Mouse (Mus musculus) stomach, embryonic 16.5 days (tissue): ENCODE measurements around the gene Trex1. TPM values are rescaled to one million over a fixed set of nuclear protein-coding genes. Genes with fewer than 3 reads are reported as not detected.

ENCODE experiments used
- ATAC-seq: fragments of 200-750 bp; cut with Nextera tagmentation; 2 replicates; pipeline ENCODE4 v1.8.0; 2017; ENCODE audit warnings: moderate number of reproducible peaks, moderate TSS enrichment; ENCODE audit not compliant: insufficient read depth, low FRiP score
- H3K27ac ChIP-seq: fragments of 300-500 bp; sonication (generic); 2 replicates; pipeline ENCODE4 v1.5.1; 2014; ENCODE audit warnings: low read length
- H3K27me3 ChIP-seq: fragments of 300-500 bp; sonication (generic); 2 replicates; pipeline ENCODE4 v1.6.1; 2014; ENCODE audit warnings: low read length, control low read depth, mixed read lengths; ENCODE audit not compliant: control insufficient read depth, insufficient read depth
- H3K36me3 ChIP-seq: fragments of 300-500 bp; sonication (generic); 2 replicates; pipeline ENCODE4 v1.6.1; 2014; ENCODE audit warnings: low read length; ENCODE audit not compliant: control insufficient read depth, insufficient read depth
- H3K4me1 ChIP-seq: fragments of 300-500 bp; sonication (generic); 2 replicates; pipeline ENCODE4 v1.6.1; 2014; ENCODE audit warnings: low read length, control low read depth, mixed read lengths; ENCODE audit not compliant: control insufficient read depth, insufficient read depth
- H3K4me2 ChIP-seq: fragments of 300-500 bp; sonication (generic); 2 replicates; pipeline ENCODE4 v1.6.1; 2014; ENCODE audit warnings: low read depth, low read length, mixed read lengths
- H3K4me3 ChIP-seq: fragments of 300-500 bp; sonication (generic); replicated peaks from 2 replicates; pipeline ENCODE4 v1.5.1; 2014; ENCODE audit warnings: mild to moderate bottlenecking, low read length
- H3K9ac ChIP-seq: fragments of 300-500 bp; sonication (generic); 2 replicates; pipeline ENCODE4 v1.6.1; 2014; ENCODE audit warnings: low read length
- H3K9me3 ChIP-seq: fragments of 300-500 bp; sonication (generic); replicated peaks from 2 replicates; pipeline ENCODE4 v1.6.1; 2016; ENCODE audit warnings: low read length, control low read depth; ENCODE audit not compliant: control insufficient read depth
- WGBS: fragments of 180-500 bp; shearing (Covaris S2); extraction: QIAGEN DNeasy Blood & Tissue Kit; methylation state at CpG from one replicate; pipeline ENCODE4 v1.1.7; 2014; 5-methylcytosine and 5-hydroxymethylcytosine counted together
- polyA plus RNA-seq: library from polyadenylated mRNA; unstranded; fragments of >200 nt; fragmentation: Nextera tagmentation; extraction: Ambion mirVana; gene quantifications from 2 replicates; pipeline ENCODE4 v1.2.1, GENCODE M21; 2015

Gene Trex1
- polyA plus RNA-seq, 1 experiment from 2014 or later = 13.7 TPM

DNA sequence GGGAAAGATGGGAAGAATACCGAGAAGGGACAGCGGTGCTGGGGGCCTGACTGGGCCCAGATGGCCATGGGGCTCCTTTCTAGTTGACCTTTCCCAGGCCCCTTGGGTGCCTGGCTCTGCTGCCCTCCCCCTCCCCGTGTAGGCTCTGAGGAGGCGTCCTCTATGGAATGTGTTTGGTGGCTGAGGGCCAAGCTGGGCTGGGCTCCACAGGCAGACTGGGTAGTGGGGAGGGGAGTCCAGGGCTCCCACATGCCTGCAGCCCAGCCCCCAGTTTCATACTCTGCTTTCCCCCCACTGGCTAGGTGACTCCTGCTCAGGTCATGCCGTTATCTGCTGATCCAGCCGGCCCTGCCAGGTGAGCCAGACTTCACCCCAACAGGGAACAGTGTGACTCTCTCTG lies 39.4 kb upstream of the Trex1 start:
- Histone ChIP-seq H3K4me3 (0 out of 2 replicates have a peak overlapping the region, but pooled peaks have one; percentile 5), H3K27ac (peak overlapping the region; percentile 99; the same call in 1 of the 2 replicates), H3K36me3 (no peaks in the 10 kb centered on the region), H3K27me3 (no peaks in the 10 kb centered on the region), H3K4me2 (peak overlapping the region; percentile 79; the same call in 1 of the 2 replicates), H3K4me1 (peaks cover 42% of the 10 kb centered on the region), H3K9ac (peak overlapping the region; percentile 40), H3K9me3 (no peaks in the 10 kb centered on the region)
- peak; percentile 30; the same call in 1 of the 2 replicates for ATAC-seq
- 20% methylated on average over 5 of the region's 6 CpGs for WGBS

DNA sequence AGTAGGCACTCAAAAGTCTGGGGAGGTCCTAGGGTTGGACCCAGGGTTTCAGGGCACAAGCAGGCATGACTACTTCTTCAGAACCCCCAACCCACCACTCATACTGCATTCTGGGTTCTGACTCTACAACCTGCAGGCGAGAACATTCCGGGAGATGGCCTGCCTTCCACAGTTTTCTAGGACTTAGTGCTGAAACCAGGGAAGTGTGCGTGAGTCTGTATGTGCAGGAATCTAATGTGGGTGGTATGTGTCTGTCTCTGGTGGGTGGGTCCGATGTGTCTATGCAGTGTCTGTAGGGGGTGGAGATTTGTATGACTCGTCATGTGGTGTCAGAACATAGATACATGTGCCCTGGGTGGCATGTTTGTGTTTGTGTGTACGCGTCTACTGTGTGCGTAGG lies 38.8 kb upstream of the Trex1 start:
- H3K36me3 ChIP-seq = no peaks in the 10 kb centered on the region
- peak overlapping the region; percentile 99; the same call in 1 of the 2 replicates for H3K27ac ChIP-seq
- peak overlapping the region; percentile 77; the same call in 1 of the 2 replicates for H3K4me3 ChIP-seq
- H3K27me3 ChIP-seq = no peaks in the 10 kb centered on the region
- H3K4me2 ChIP-seq = peak overlapping the region; percentile 79
- peaks cover 46% of the 10 kb centered on the region for H3K4me1 ChIP-seq
- H3K9me3 ChIP-seq = no peaks in the 10 kb centered on the region
- peak overlapping the region; percentile 95; the same call in 1 of the 2 replicates for H3K9ac ChIP-seq
- 72% methylated on average over 8 of the region's 8 CpGs for WGBS
- ATAC-seq = no peak

DNA sequence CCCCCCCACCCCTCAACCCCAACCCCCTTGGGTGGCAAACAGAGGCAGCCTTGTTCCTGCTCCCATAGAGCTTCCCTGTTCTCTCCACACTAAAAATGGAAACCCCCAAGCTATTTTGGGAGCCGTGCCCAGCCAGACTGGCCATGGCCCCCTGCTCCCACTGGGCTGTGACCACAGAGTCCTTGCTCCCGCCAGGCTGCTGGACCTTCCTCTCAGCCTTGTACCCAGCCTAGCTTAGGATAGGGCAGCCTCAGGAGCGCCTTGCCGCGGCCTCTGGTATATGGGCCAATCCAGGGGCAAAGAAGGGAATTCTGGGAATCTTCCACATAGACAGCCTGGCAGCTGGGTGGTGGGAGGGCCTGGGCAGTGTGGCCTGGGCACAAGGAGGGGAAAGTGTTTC lies 38.3 kb upstream of the Trex1 start:
- Histone ChIP-seq H3K4me3 (peak overlapping the region; percentile 77; the same call in 1 of the 2 replicates), H3K36me3 (no peaks in the 10 kb centered on the region), H3K9ac (peak overlapping the region; percentile 95), H3K9me3 (no peaks in the 10 kb centered on the region), H3K27ac (peak overlapping the region; percentile 99), H3K4me2 (peak overlapping the region; percentile 79), H3K4me1 (peaks cover 51% of the 10 kb centered on the region), H3K27me3 (no peaks in the 10 kb centered on the region)
- WGBS = 54% methylated on average over 5 of the region's 5 CpGs
- ATAC-seq = no peak

DNA sequence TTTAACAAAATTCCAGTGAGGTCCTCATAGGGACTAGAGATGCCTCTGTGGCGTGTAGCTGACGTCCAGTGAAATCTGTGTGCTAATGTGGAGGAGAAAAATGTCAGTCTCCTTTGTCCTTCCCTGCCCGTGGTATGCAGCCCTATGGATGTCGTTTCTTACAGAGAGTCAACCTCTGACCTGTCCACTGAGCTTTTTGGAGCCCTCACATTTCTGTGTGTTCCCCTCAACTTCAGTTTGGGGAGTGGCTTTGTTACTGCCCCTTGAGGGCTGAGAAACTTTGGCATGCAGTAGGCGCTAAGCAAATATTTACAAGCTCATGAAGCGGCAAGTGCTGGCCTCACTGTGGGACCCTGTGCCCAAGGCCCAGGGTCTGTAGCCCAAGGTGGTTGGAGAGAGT lies 37.8 kb upstream of the Trex1 start:
- Histone ChIP-seq H3K9ac (peak overlapping the region; percentile 95), H3K27ac (peak overlapping the region; percentile 99), H3K4me2 (peak overlapping the region; percentile 79), H3K36me3 (no peaks in the 10 kb centered on the region), H3K4me1 (peaks cover 53% of the 10 kb centered on the region), H3K27me3 (no peaks in the 10 kb centered on the region), H3K4me3 (peak overlapping the region; percentile 77), H3K9me3 (no peaks in the 10 kb centered on the region)
- 28% methylated on average over 6 of the region's 6 CpGs for WGBS
- no peak for ATAC-seq

DNA sequence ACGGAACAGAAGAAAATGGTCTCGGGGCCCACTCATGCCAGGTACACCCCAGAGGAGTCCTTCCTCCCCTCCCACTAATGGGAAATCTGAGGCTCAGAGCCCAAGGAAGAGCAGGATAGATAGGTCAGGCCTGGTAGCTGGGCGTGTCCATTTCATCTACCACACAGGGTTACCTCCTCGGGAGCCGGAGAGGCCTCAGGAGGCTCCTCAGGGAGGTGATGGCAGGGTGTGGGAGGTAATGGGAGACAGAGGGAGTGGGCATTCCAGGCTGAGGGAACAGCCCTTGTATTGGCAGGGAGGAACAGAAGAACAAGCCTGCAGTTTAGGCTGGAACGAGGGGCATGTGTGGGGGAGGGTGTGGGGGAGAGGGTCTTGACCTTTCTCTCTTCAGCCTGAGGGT lies 37.3 kb upstream of the Trex1 start:
- H3K4me1 ChIP-seq = peaks cover 53% of the 10 kb centered on the region
- peak overlapping the region; percentile 77 for H3K4me3 ChIP-seq
- peak overlapping the region; percentile 95 for H3K9ac ChIP-seq
- no peaks in the 10 kb centered on the region for H3K9me3 ChIP-seq
- peak overlapping the region; percentile 99 for H3K27ac ChIP-seq
- H3K36me3 ChIP-seq = no peaks in the 10 kb centered on the region
- peak overlapping the region; percentile 79 for H3K4me2 ChIP-seq
- H3K27me3 ChIP-seq = no peaks in the 10 kb centered on the region
- no peak for ATAC-seq
- 22% methylated on average over 6 of the region's 6 CpGs for WGBS

DNA sequence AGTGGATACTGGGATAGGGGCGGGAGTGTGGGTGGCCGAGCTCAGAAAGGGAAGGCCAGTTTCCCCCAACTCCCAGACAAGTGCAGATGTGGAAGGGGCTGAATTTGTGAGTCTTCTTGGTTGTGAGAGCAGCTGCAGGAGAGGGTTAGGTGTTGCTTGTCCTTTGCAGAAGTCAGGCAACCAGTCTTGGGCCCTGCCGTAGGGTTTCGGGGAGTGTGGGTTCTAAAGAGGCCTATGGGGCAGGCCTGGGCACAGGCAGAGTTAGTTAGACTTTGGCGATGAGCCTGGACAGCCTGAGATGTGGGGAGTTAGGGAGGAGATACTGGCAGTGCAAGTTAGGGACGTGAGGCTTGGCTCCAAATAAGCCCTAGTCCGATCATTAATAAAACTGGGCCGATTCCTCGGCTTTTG lies 36.7 kb upstream of the Trex1 start:
- H3K4me2 ChIP-seq = peak overlapping the region; percentile 79
- no peak for ATAC-seq
- 12% methylated on average over 9 of the region's 9 CpGs for WGBS
- H3K4me3 ChIP-seq = peak overlapping the region; percentile 77
- no peaks in the 10 kb centered on the region for H3K36me3 ChIP-seq
- H3K9ac ChIP-seq = peak overlapping the region; percentile 95
- H3K4me1 ChIP-seq = peaks cover 53% of the 10 kb centered on the region
- peak overlapping the region; percentile 99 for H3K27ac ChIP-seq
- no peaks in the 10 kb centered on the region for H3K27me3 ChIP-seq
- H3K9me3 ChIP-seq = no peaks in the 10 kb centered on the region

DNA sequence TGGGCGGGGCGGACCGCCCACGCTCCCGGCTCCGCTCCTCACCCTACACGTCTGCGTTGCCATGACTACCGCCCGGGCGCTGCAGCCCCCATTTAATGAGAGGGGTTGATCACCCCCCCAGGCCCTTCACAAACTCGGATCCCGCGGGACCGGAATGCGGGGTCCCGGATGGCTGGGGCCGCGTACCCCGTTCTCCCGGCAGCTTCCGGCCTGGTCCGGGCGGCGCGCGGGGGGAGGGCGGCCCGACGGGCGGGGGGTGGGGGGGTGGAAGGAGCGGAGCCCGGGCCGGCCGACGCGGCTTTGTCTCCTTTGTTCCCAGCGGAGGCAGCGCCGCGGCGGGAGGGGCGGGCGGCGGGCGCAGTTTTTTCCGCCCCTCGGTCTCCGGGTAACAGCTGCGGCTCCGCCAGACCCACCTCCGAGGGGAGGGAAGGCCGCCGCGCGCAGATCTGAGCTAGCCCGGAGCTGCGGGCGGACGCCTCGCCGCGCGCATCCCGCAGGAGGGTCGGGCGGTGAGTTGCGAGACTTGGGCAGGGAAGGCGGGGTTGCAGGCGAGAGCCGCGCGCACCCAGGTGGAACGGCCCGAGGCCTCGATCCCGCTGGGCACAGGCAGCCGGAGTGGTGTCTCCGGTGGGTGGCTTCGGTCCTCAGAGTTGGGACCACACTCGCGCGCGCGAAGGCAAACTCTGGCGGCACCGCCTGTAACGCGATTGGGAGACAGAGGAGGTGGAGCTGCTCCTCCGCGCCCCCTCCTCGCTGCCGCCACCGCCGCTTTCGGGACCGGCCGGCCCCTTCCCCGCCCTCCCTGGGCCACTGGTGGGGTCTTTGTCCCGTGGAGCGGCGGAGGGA lies 35.8 kb upstream of the Trex1 start, which contains the start of gene Plxnb1:
Gene Plxnb1, plus strand, starts transcription at position 253 of the 846 bp plus-strand sequence.
- WGBS = under 1% methylated on average over 91 of the region's 102 CpGs
- peaks cover 53% of the 10 kb centered on the region for H3K4me1 ChIP-seq
- H3K27me3 ChIP-seq = no peaks in the 10 kb centered on the region
- H3K9me3 ChIP-seq = no peaks in the 10 kb centered on the region
- H3K27ac ChIP-seq = peak within 1 kb of the TSS; percentile 99
- peak within 1 kb of the TSS; percentile 77 for H3K4me3 ChIP-seq
- ATAC-seq = peak; percentile 48
- H3K36me3 ChIP-seq = no peaks in the 10 kb centered on the region
- H3K9ac ChIP-seq = peak within 1 kb of the TSS; percentile 95
- peak within 1 kb of the TSS; percentile 79 for H3K4me2 ChIP-seq

DNA sequence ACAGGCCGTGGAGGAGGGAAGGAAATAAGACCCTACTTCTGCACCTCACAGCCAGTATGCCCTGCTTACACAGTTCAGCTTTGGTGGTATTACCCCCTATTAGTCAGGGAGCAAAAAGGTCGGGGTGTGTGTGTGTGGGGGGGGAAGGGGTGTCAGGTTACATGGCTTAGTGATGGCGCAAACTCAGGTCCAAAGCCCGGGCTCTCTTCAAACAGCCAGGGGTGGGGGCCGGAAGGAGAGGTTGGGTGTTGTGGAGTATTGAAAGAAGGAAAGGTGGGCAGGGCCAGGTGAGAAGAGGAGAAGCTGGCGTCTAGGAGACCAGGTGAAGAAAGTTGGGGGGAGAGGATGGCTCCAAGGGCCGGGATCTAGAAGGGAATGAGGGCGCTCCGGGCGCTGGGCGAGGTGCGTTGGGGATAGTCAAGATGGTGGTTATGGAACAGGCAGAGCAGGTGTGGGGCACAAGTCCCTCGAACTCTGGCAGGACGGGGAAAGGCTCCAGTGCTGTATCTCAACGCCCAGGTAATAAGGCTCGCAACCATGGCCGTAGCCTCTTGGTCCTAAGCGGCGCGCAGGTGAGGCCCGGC lies 35.1 kb upstream of the Trex1 start:
- H3K4me2 ChIP-seq = peak overlapping the region; percentile 79
- 2% methylated on average over 21 of the region's 21 CpGs for WGBS

More for the DNA sequence above, 35.1 kb upstream of the Trex1 start:
- peak overlapping the region; percentile 77 for H3K4me3 ChIP-seq
- no peaks in the 10 kb centered on the region for H3K9me3 ChIP-seq
- no peaks in the 10 kb centered on the region for H3K27me3 ChIP-seq
- H3K9ac ChIP-seq = peak overlapping the region; percentile 95
- no peaks in the 10 kb centered on the region for H3K36me3 ChIP-seq
- ATAC-seq = peak; percentile 51
- peaks cover 57% of the 10 kb centered on the region for H3K4me1 ChIP-seq
- H3K27ac ChIP-seq = peak overlapping the region; percentile 99
